Mouse (Mus musculus): ENCODE results near the gene Phtf1.

DNA sequence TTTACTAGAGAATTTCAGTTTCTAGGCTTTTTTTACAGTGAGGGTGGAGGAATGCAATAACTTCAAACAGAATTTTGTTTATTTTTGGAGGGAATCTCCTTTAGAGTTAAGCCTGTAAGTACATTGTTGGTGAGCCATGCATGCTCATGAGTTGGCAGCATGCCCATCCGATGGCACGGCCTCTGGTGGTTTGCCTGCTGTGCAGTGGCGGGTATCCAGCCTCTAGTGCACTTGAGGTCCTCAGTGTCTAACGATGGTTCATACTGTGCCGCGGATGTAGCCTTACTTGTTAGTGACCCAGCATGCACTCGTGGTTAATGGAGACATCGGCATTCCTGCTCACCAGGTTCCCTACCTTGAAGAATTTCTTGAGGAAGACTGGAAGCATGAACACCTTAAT is 39.6 kb downstream of the Phtf1 start:
- TF ChIP-seq CTCF (IDR thresholded peaks at IDR 0.05; ENCODE audit: low read depth, low read length) = no peak
- TF ChIP-seq POLR2A (IDR thresholded peaks at IDR 0.05; ENCODE audit: extremely low read depth, insufficient read depth, low read length) = no peak

Data from liver, adult 2 months (tissue).